Mouse (Mus musculus): Measurements from ENCODE around the gene Nckap5l. TPM values are rescaled to one million over a fixed set of nuclear protein-coding genes. Genes with fewer than 3 reads are reported as not detected.
A peak's percentile ranks its signal among the peaks of the same experiment; 100 is the strongest.

The Nckap5l gene
- 10 to 100 TPM; 39.0 to 39.2 TPM for total RNA-seq (2021)

GRCm38 (mm10) chr15:99457606-99458401, at the start of gene Nckap5l:
Nckap5l (minus strand) TSS chr15:99457748.
- DNase-seq, result peak; percentile 94
- intact Hi-C loops (cut with DNase I), result no loop called here

- intact Hi-C loops (cut with DNase I), result no loop called here
- no peak for DNase-seq
These were observed 48.0 kb upstream of the Nckap5l start for GRCm38 (mm10) chr15:99505324-99506095.

- intact Hi-C loops (cut with DNase I), result loop anchor here (5.0 kb wide), 1 partner anchor 79 kb away; no protein-coding TSS in a partner anchor
- DNase-seq, result no peak
These were observed 45.7 kb upstream of the Nckap5l start for GRCm38 (mm10) chr15:99503256-99503655.

GRCm38 (mm10) chr15:99502311-99502831, 44.8 kb upstream of the Nckap5l start:
- intact Hi-C loops (cut with DNase I), result loop anchor here (5.0 kb wide), 1 partner anchor 80 kb away; no protein-coding TSS in a partner anchor
- DNase-seq, result no peak

GRCm38 (mm10) chr15:99501292-99502260, 44.0 kb upstream of the Nckap5l start:
- intact Hi-C loops (cut with DNase I), result loop anchor here (5.0 kb wide), 1 partner anchor 81 kb away; no protein-coding TSS in a partner anchor
- DNase-seq, result no peak

GRCm38 (mm10) chr15:99500320-99500719, 42.8 kb upstream of the Nckap5l start:
- intact Hi-C loops (cut with DNase I), result loop anchor here (5.0 kb wide), 1 partner anchor 82 kb away; no protein-coding TSS in a partner anchor

GRCm38 (mm10) chr15:99499726-99500125, 42.2 kb upstream of the Nckap5l start:
- intact Hi-C loops (cut with DNase I), result loop anchor here (5.0 kb wide), 2 partner anchors 83 to 168 kb away; no protein-coding TSS in a partner anchor
- peak; percentile 50 for DNase-seq

More at GRCm38 (mm10) chr15:99500320-99500719, 42.8 kb upstream of the Nckap5l start:
- DNase-seq, result no peak

- DNase-seq, result no peak
- intact Hi-C loops (cut with DNase I), result loop anchor here (5.0 kb wide), 1 partner anchor 169 kb away; no protein-coding TSS in a partner anchor
These were observed 41.2 kb upstream of the Nckap5l start for GRCm38 (mm10) chr15:99498781-99499180.

GRCm38 (mm10) chr15:99498356-99498755, 40.8 kb upstream of the Nckap5l start:
- no peak for DNase-seq
- intact Hi-C loops (cut with DNase I), result loop anchor here (5.0 kb wide), 1 partner anchor 169 kb away; no protein-coding TSS in a partner anchor

GRCm38 (mm10) chr15:99497527-99498242, 40.1 kb upstream of the Nckap5l start:
- intact Hi-C loops (cut with DNase I), result loop anchor here (5.0 kb wide), 1 partner anchor 170 kb away; no protein-coding TSS in a partner anchor
- DNase-seq, result peak; percentile 79

GRCm38 (mm10) chr15:99497061-99497460, 39.5 kb upstream of the Nckap5l start:
- peak; percentile 58 for DNase-seq
- intact Hi-C loops (cut with DNase I), result loop anchor here (5.0 kb wide), 1 partner anchor 170 kb away; no protein-coding TSS in a partner anchor

- no peak for DNase-seq
- intact Hi-C loops (cut with DNase I), result no loop called here
These were observed 27.2 kb upstream of the Nckap5l start for GRCm38 (mm10) chr15:99484745-99485144.

GRCm38 (mm10) chr15:99475814-99476213, 18.3 kb upstream of the Nckap5l start:
- no peak for DNase-seq
- intact Hi-C loops (cut with DNase I), result no loop called here

GRCm38 (mm10) chr15:99474576-99474926, 17.0 kb upstream of the Nckap5l start, which contains the start of gene Bcdin3d:
Bcdin3d (minus strand) TSS chr15:99474730.
- DNase-seq, result peak; percentile 93
- intact Hi-C loops (cut with DNase I), result no loop called here

- DNase-seq, result peak; percentile 58
- intact Hi-C loops (cut with DNase I), result no loop called here
These were observed 16.4 kb upstream of the Nckap5l start for GRCm38 (mm10) chr15:99473801-99474575.

GRCm38 (mm10) chr15:99472972-99473371, 15.4 kb upstream of the Nckap5l start:
- DNase-seq, result no peak
- intact Hi-C loops (cut with DNase I), result no loop called here

GRCm38 (mm10) chr15:99471677-99472063, 14.1 kb upstream of the Nckap5l start:
- DNase-seq, result no peak

GRCm38 (mm10) chr15:99470971-99471676, 13.6 kb upstream of the Nckap5l start:
- intact Hi-C loops (cut with DNase I), result no loop called here
- peak; percentile 67 for DNase-seq

More at GRCm38 (mm10) chr15:99471677-99472063, 14.1 kb upstream of the Nckap5l start:
- intact Hi-C loops (cut with DNase I), result no loop called here

Data from left cerebral cortex, postnatal 4 days (tissue).